Comparison of ENCODE assay signal across 8 mouse cellular contexts in genomic region chr13:55329109-55329682, GRCm38 (mm10). TPM values are rescaled to one million over a fixed set of nuclear protein-coding genes. Genes with fewer than 3 reads are reported as not detected.
A peak's percentile ranks its signal among the peaks of the same experiment; 100 is the strongest.
DNase-seq lines count a peak whose midpoint lies in the region; ATAC-seq and TF ChIP-seq lines count a peak whose summit lies in the region.

No protein-coding gene starts in this region.

- H3K27ac ChIP-seq in forebrain, postnatal 0 days (ENCODE audit: low read depth, low read length) = peak overlapping the region; percentile 45; the same call in 1 of the 2 replicates
- H3K27ac ChIP-seq in liver, adult 2 months (replicated peaks; ENCODE audit: insufficient read depth, low read depth, low read length) = no peak overlapping the region
- H3K27ac ChIP-seq in olfactory bulb, adult 2 months (ENCODE audit: insufficient read depth, low read depth, low read length) = no peak overlapping the region

- no peak for TF ChIP-seq CTCF in forebrain, postnatal 0 days (IDR thresholded peaks at IDR 0.05; ENCODE audit: low read depth)
- TF ChIP-seq CTCF in liver, adult 2 months (IDR thresholded peaks at IDR 0.05; ENCODE audit: low read depth, low read length) = no peak
- TF ChIP-seq CTCF in olfactory bulb, adult 2 months (IDR thresholded peaks at IDR 0.05; ENCODE audit: insufficient read depth, low read depth, low read length) = no peak

- peak overlapping the region; percentile 69 for H3K4me3 ChIP-seq in forebrain, postnatal 0 days (ENCODE audit: low read depth, low read length)
- peak overlapping the region; percentile 51; the same call in 1 of the 2 replicates for H3K4me3 ChIP-seq in liver, adult 2 months (ENCODE audit: insufficient read depth, low read depth, low read length)
- peak overlapping the region; percentile 45 for H3K4me3 ChIP-seq in olfactory bulb, adult 2 months (ENCODE audit: insufficient read depth, low read depth, low read length)

- peak; percentile 34 to 44 for DNase-seq in cerebellum, adult 18-20 months
- DNase-seq in cerebellum, adult 8-10 months = no peak
- peak; percentile 64 for DNase-seq in right cerebral cortex, postnatal 10 days (ENCODE audit: low spot score in 2 of 2)
- DNase-seq in right cerebral cortex, postnatal 36 days (ENCODE audit: low spot score in 2 of 2) = no peak
- DNase-seq in forebrain, postnatal 0 days = peak; percentile 66
- DNase-seq in liver, adult 2 months (ENCODE audit: extremely low read depth, low read depth, low spot score) = no peak
- DNase-seq in left cerebral cortex, postnatal 14 days (ENCODE audit: low spot score in 2 of 2) = no peak

- no peaks in the 10 kb centered on the region for H3K79me2 ChIP-seq in liver, adult 2 months (ENCODE audit: control insufficient read depth, insufficient read depth, low read length)

- TF ChIP-seq POLR2A in liver, adult 2 months (IDR thresholded peaks at IDR 0.05; ENCODE audit: extremely low read depth, insufficient read depth, low read length) = no peak
- TF ChIP-seq POLR2A in olfactory bulb, adult 2 months (IDR thresholded peaks at IDR 0.05; ENCODE audit: insufficient read depth, low read depth, low read length) = no peak

- ATAC-seq in forebrain, postnatal 0 days = no peak; the same call in 1 of the 2 replicates

- 4% methylated on average over 23 of the region's 29 CpGs for WGBS in forebrain, postnatal 0 days
- 5% methylated on average over 29 of the region's 29 CpGs for WGBS in liver, adult 2 months
- 1% methylated on average over 28 of the region's 29 CpGs for WGBS in olfactory bulb, adult 2 months

- no peaks in the 10 kb centered on the region for H3K9me3 ChIP-seq in forebrain, postnatal 0 days (ENCODE audit: low read length)

- no peaks in the 10 kb centered on the region for H3K27me3 ChIP-seq in forebrain, postnatal 0 days (ENCODE audit: insufficient read depth, low read length)
- no peaks in the 10 kb centered on the region for H3K27me3 ChIP-seq in liver, adult 2 months (ENCODE audit: control insufficient read depth, insufficient read depth, low read length)

- H3K4me1 ChIP-seq in forebrain, postnatal 0 days (ENCODE audit: insufficient read depth) = peaks cover 5% of the 10 kb centered on the region; the same call in 1 of the 2 replicates
- peaks cover 1% of the 10 kb centered on the region; the same call in 1 of the 2 replicates for H3K4me1 ChIP-seq in liver, adult 2 months (ENCODE audit: control insufficient read depth, insufficient read depth, low read length)
- peaks cover 19% of the 10 kb centered on the region for H3K4me1 ChIP-seq in olfactory bulb, adult 2 months (ENCODE audit: control insufficient read depth, insufficient read depth, low read length)

- peak overlapping the region; percentile 60 for H3K9ac ChIP-seq in forebrain, postnatal 0 days
- peak overlapping the region; percentile 26; the same call in 1 of the 2 replicates for H3K9ac ChIP-seq in liver, adult 2 months (ENCODE audit: low read depth, low read length)

- intact Hi-C loops in left cerebral cortex, postnatal 14 days (cut with DNase I) = no loop called here

- H3K4me2 ChIP-seq in forebrain, postnatal 0 days (ENCODE audit: low read depth) = peak overlapping the region; percentile 95

- peaks cover 14% of the 10 kb centered on the region for H3K36me3 ChIP-seq in forebrain, postnatal 0 days (ENCODE audit: insufficient read depth)
- peaks cover 5% of the 10 kb centered on the region for H3K36me3 ChIP-seq in liver, adult 2 months (ENCODE audit: control insufficient read depth, insufficient read depth, low read length)

RNA-seq across cellular contexts. Expression of gene Mxd3, which starts 0.4 kb away (rescaled TPM):
- 10.1 and 10.5 TPM in 2 replicates for total RNA-seq in forebrain, postnatal 0 days (2014; rRNA removed)
- 7.3 and 9.4 TPM in 2 replicates for polyA plus RNA-seq in forebrain, postnatal 0 days (2015; fragmentation: Nextera tagmentation; extraction: Ambion mirVana)
- total RNA-seq in liver, adult 2 months (2014; rRNA removed) = 0.13 TPM in 1 of 2 replicates, not detected in the other
- 0.21 and 0.27 TPM in 2 replicates for polyA plus RNA-seq in liver, adult 2 months (2012; rRNA removed)
- polyA plus RNA-seq in olfactory bulb, adult 2 months (2012; ENCODE audit: insufficient read depth, insufficient read length, low replicate concordance, missing spikeins) = not detected in 2 replicates
- 1 to 10 TPM; 1.2 to 1.6 TPM for total RNA-seq in left cerebral cortex, postnatal 14 days (2021)

RNA-seq across cellular contexts. Expression of gene Rab24, which starts 7.5 kb away (rescaled TPM):
- total RNA-seq in forebrain, postnatal 0 days (2014; rRNA removed) = 67.3 and 77.4 TPM in 2 replicates
- 92.3 and 99.4 TPM in 2 replicates for polyA plus RNA-seq in forebrain, postnatal 0 days (2015; fragmentation: Nextera tagmentation; extraction: Ambion mirVana)
- 32.7 and 33.6 TPM in 2 replicates for total RNA-seq in liver, adult 2 months (2014; rRNA removed)
- polyA plus RNA-seq in liver, adult 2 months (2012; rRNA removed) = 50.2 and 56.0 TPM in 2 replicates
- polyA plus RNA-seq in olfactory bulb, adult 2 months (2012; ENCODE audit: insufficient read depth, insufficient read length, low replicate concordance, missing spikeins) = not detected in 2 replicates
- 10 to 100 TPM; 73.7 to 74.0 TPM for total RNA-seq in left cerebral cortex, postnatal 14 days (2021)

RNA-seq across cellular contexts. Expression of gene Prelid1, which starts 8.9 kb away (rescaled TPM):
- total RNA-seq in forebrain, postnatal 0 days (2014; rRNA removed) = 159 and 187 TPM in 2 replicates
- 313 and 316 TPM in 2 replicates for polyA plus RNA-seq in forebrain, postnatal 0 days (2015; fragmentation: Nextera tagmentation; extraction: Ambion mirVana)
- total RNA-seq in liver, adult 2 months (2014; rRNA removed) = 96.3 and 115 TPM in 2 replicates
- polyA plus RNA-seq in liver, adult 2 months (2012; rRNA removed) = 378 and 383 TPM in 2 replicates
- not detected in 2 replicates for polyA plus RNA-seq in olfactory bulb, adult 2 months (2012; ENCODE audit: insufficient read depth, insufficient read length, low replicate concordance, missing spikeins)
- 100 to 1,000 TPM; 161 to 168 TPM for total RNA-seq in left cerebral cortex, postnatal 14 days (2021)

RNA-seq across cellular contexts. Expression of gene Lman2, which starts 33.4 kb away (rescaled TPM):
- 55.2 and 62.6 TPM in 2 replicates for total RNA-seq in forebrain, postnatal 0 days (2014; rRNA removed)
- 32.8 TPM in 2 replicates for polyA plus RNA-seq in forebrain, postnatal 0 days (2015; fragmentation: Nextera tagmentation; extraction: Ambion mirVana)
- total RNA-seq in liver, adult 2 months (2014; rRNA removed) = 112 and 127 TPM in 2 replicates
- polyA plus RNA-seq in liver, adult 2 months (2012; rRNA removed) = 136 and 143 TPM in 2 replicates
- polyA plus RNA-seq in olfactory bulb, adult 2 months (2012; ENCODE audit: insufficient read depth, insufficient read length, low replicate concordance, missing spikeins) = not detected in 2 replicates
- total RNA-seq in left cerebral cortex, postnatal 14 days (2021) = 10 to 100 TPM; 47.5 to 51.0 TPM

RNA-seq across cellular contexts. Expression of gene Rgs14, which starts 40.3 kb away (rescaled TPM):
- total RNA-seq in forebrain, postnatal 0 days (2014; rRNA removed) = 4.0 and 4.4 TPM in 2 replicates
- 2.5 and 3.9 TPM in 2 replicates for polyA plus RNA-seq in forebrain, postnatal 0 days (2015; fragmentation: Nextera tagmentation; extraction: Ambion mirVana)
- 0.28 and 0.34 TPM in 2 replicates for total RNA-seq in liver, adult 2 months (2014; rRNA removed)
- 0.45 and 0.70 TPM in 2 replicates for polyA plus RNA-seq in liver, adult 2 months (2012; rRNA removed)
- polyA plus RNA-seq in olfactory bulb, adult 2 months (2012; ENCODE audit: insufficient read depth, insufficient read length, low replicate concordance, missing spikeins) = not detected in 2 replicates
- 10 to 100 TPM; 33.3 to 35.4 TPM for total RNA-seq in left cerebral cortex, postnatal 14 days (2021)

Comparison
In these comparisons a context has a peak if more than half of its experiments do, and no peak if none do; other contexts are left out.
1. DNase-seq: peak in cerebellum, adult 18-20 months (2 of 2), right cerebral cortex, postnatal 10 days (2 of 2) and forebrain, postnatal 0 days (single experiment); none in cerebellum, adult 8-10 months (single experiment), right cerebral cortex, postnatal 36 days (0 of 2), liver, adult 2 months (single experiment) and left cerebral cortex, postnatal 14 days (0 of 2).
2. Peak in every context shown above with its lines, with median percentiles within 50 percentile points of each other: H3K4me3 ChIP-seq.